Mouse (Mus musculus) liver, embryonic 16.5 days (tissue): ENCODE data around the gene Rpl39l. TPM values are rescaled to one million over a fixed set of nuclear protein-coding genes. Genes with fewer than 3 reads are reported as not detected.

Source experiments
- ATAC-seq: fragments of 200-750 bp; cut with Nextera tagmentation; 2 replicates; pipeline ENCODE4 v1.8.0; 2017; ENCODE audit warnings: low read depth, mild to moderate bottlenecking, moderate number of reproducible peaks, moderate library complexity
- H3K27ac ChIP-seq: fragments of 300-500 bp; sonication (generic); 2 replicates; pipeline ENCODE4 v1.5.1; 2014; ENCODE audit warnings: mild to moderate bottlenecking, low read length
- H3K27me3 ChIP-seq: fragments of 300-500 bp; sonication (generic); 2 replicates; pipeline ENCODE4 v1.6.1; 2014; ENCODE audit warnings: low read depth, low read length, mixed read lengths; ENCODE audit not compliant: control insufficient read depth, insufficient read depth
- H3K36me3 ChIP-seq: fragments of 300-500 bp; sonication (generic); 2 replicates; pipeline ENCODE4 v1.6.1; 2014; ENCODE audit warnings: mild to moderate bottlenecking; ENCODE audit not compliant: control insufficient read depth, insufficient read depth
- H3K4me1 ChIP-seq: fragments of 300-500 bp; sonication (generic); 2 replicates; pipeline ENCODE4 v1.6.1; 2014; ENCODE audit warnings: low read depth, low read length, mixed read lengths; ENCODE audit not compliant: control insufficient read depth
- H3K4me2 ChIP-seq: fragments of 300-500 bp; sonication (generic); 2 replicates; pipeline ENCODE4 v1.6.1; 2014; ENCODE audit warnings: low read depth, low read length, mixed read lengths
- H3K4me3 ChIP-seq: fragments of 300-500 bp; sonication (generic); 2 replicates; pipeline ENCODE4 v1.5.1; 2014; ENCODE audit warnings: low read depth, mild to moderate bottlenecking, low read length
- H3K9ac ChIP-seq: fragments of 300-500 bp; sonication (generic); 2 replicates; pipeline ENCODE4 v1.6.1; 2014; ENCODE audit warnings: low read depth, low read length
- H3K9me3 ChIP-seq: fragments of 300-500 bp; sonication (generic); replicated peaks from 2 replicates; pipeline ENCODE4 v1.6.1; 2016; ENCODE audit warnings: low read length; ENCODE audit not compliant: control insufficient read depth
- WGBS: fragments of 180-500 bp; shearing (Covaris S2); extraction: QIAGEN DNeasy Blood & Tissue Kit; methylation state at CpG from one replicate; pipeline ENCODE4 v1.1.7; 2014; ENCODE audit not compliant: insufficient replicate concordance; 5-methylcytosine and 5-hydroxymethylcytosine counted together
- polyA plus RNA-seq: library from polyadenylated mRNA; unstranded; fragments of >200 nt; fragmentation: Nextera tagmentation; extraction: Ambion mirVana; gene quantifications from 2 replicates; pipeline ENCODE4 v1.2.1, GENCODE M21; 2015

Gene Rpl39l
- 0.11 and 0.33 TPM in 2 replicates for polyA plus RNA-seq

- ATAC-seq = no peak
Measured at GRCm38 (mm10) chr16:10170005-10170404, at the start of gene Rpl39l. Gene Rpl39l (plus strand): TSS chr16:10170226.

DNA sequence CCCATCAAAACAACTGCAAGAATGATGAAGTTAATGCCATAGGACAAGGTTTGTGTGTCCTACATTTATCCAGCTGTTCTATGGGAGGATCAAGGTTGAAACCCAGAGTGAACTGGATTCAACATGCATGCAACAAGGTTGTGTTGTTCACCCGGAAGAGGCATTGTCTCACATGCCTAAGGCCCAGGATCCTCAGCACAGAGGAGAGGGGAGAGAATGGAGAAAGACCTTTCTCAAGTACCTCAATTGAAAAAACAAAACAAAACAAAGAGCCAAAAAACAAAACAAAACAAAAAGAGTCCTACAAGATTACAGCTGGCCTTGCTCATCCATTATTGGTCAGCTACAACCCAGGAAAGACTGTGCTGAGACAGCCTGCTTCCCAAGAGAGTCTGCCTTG, 42.4 kb upstream of the Rpl39l start:
- ATAC-seq = no peak
- WGBS = 50% methylated on average over 1 of the region's 1 CpGs

More at GRCm38 (mm10) chr16:10170005-10170404, at the start of gene Rpl39l:
- Histone ChIP-seq H3K4me3 (no peak within 1 kb of the TSS), H3K4me2 (no peak within 1 kb of the TSS), H3K27ac (no peak within 1 kb of the TSS), H3K36me3 (no peaks in the 10 kb centered on the region), H3K4me1 (no peaks in the 10 kb centered on the region), H3K27me3 (no peaks in the 10 kb centered on the region), H3K9ac (no peak within 1 kb of the TSS), H3K9me3 (no peaks in the 10 kb centered on the region)
- WGBS = 72% methylated on average over 22 of the region's 22 CpGs

GRCm38 (mm10) chr16:10129052-10129911, 40.7 kb upstream of the Rpl39l start:
- Histone ChIP-seq H3K36me3 (no peaks in the 10 kb centered on the region), H3K4me1 (no peaks in the 10 kb centered on the region), H3K4me3 (no peak overlapping the region), H3K27me3 (no peaks in the 10 kb centered on the region), H3K4me2 (no peak overlapping the region), H3K9ac (no peak overlapping the region), H3K9me3 (no peaks in the 10 kb centered on the region), H3K27ac (no peak overlapping the region)
- WGBS = 46% methylated on average over 2 of the region's 2 CpGs
- ATAC-seq = no peak

More for the DNA sequence above, 42.4 kb upstream of the Rpl39l start:
- Histone ChIP-seq H3K4me1 (no peaks in the 10 kb centered on the region), H3K9ac (no peak overlapping the region), H3K27me3 (no peaks in the 10 kb centered on the region), H3K27ac (no peak overlapping the region), H3K4me3 (no peak overlapping the region), H3K9me3 (no peaks in the 10 kb centered on the region), H3K36me3 (no peaks in the 10 kb centered on the region), H3K4me2 (no peak overlapping the region)

DNA sequence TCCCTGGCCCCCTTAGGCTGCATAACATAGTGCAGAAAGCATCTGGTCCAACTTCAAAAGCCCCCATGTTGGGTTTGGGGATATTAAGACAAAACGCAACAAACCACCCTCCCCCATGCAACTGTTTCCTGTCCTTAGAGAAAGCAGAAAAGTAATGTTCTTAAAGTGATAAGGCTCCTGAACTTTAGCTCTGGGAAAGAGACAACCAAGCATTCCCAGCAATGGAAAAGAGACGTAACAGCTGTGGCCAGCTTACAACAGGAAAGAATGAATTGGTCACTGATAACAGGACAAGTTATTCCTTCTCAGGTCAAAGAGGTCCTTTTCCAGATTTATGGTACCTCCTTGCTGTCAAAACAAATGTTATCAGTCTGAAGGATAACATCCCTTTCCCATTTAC, 26.9 kb upstream of the Rpl39l start:
- 33% methylated on average over 2 of the region's 2 CpGs for WGBS
- Histone ChIP-seq H3K4me1 (no peaks in the 10 kb centered on the region), H3K9me3 (no peaks in the 10 kb centered on the region), H3K27ac (no peak overlapping the region), H3K27me3 (no peaks in the 10 kb centered on the region), H3K4me2 (no peak overlapping the region), H3K4me3 (no peak overlapping the region), H3K36me3 (no peaks in the 10 kb centered on the region), H3K9ac (no peak overlapping the region)
- ATAC-seq = no peak

DNA sequence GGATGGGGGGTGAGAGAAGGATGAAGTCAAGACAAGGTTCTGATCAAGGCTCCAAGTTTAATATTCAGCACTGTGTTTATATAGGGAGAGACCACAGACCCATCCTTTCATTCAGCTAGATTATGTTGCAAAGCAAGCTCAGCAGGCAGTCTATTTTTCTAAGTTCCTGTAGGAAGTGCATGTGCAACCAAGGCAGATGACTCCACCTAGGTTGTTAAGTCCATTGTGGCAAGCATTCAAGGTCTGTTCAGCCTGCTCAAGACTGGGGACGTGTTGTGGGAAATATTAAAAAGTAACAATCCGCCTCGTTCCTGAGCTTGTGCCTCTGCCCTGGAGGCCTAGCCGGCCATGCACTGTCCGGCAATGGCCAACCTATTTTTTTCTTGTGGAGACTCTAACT, 22.6 kb upstream of the Rpl39l start:
- no peak overlapping the region for H3K27ac ChIP-seq
- 67% methylated on average over 5 of the region's 5 CpGs for WGBS
- no peaks in the 10 kb centered on the region for H3K4me1 ChIP-seq
- no peak overlapping the region for H3K9ac ChIP-seq
- no peaks in the 10 kb centered on the region for H3K36me3 ChIP-seq
- H3K9me3 ChIP-seq = no peaks in the 10 kb centered on the region
- no peak overlapping the region for H3K4me3 ChIP-seq
- H3K27me3 ChIP-seq = no peaks in the 10 kb centered on the region
- no peak overlapping the region for H3K4me2 ChIP-seq
- ATAC-seq = no peak

GRCm38 (mm10) chr16:10169123-10169905, 712 bp upstream of the Rpl39l start:
- Histone ChIP-seq H3K36me3 (no peaks in the 10 kb centered on the region), H3K9ac (no peak overlapping the region), H3K4me2 (no peak overlapping the region), H3K4me3 (no peak overlapping the region), H3K27ac (no peak overlapping the region), H3K4me1 (no peaks in the 10 kb centered on the region), H3K27me3 (no peaks in the 10 kb centered on the region), H3K9me3 (no peaks in the 10 kb centered on the region)
- 70% methylated on average over 8 of the region's 8 CpGs for WGBS
- ATAC-seq = no peak

GRCm38 (mm10) chr16:10171276-10171675, 1.2 kb downstream of the Rpl39l start:
- WGBS = 59% methylated on average over 4 of the region's 4 CpGs
- Histone ChIP-seq H3K36me3 (no peaks in the 10 kb centered on the region), H3K27ac (no peak overlapping the region), H3K4me2 (no peak overlapping the region), H3K4me3 (no peak overlapping the region), H3K27me3 (no peaks in the 10 kb centered on the region), H3K4me1 (no peaks in the 10 kb centered on the region), H3K9me3 (no peaks in the 10 kb centered on the region), H3K9ac (no peak overlapping the region)
- no peak for ATAC-seq

DNA sequence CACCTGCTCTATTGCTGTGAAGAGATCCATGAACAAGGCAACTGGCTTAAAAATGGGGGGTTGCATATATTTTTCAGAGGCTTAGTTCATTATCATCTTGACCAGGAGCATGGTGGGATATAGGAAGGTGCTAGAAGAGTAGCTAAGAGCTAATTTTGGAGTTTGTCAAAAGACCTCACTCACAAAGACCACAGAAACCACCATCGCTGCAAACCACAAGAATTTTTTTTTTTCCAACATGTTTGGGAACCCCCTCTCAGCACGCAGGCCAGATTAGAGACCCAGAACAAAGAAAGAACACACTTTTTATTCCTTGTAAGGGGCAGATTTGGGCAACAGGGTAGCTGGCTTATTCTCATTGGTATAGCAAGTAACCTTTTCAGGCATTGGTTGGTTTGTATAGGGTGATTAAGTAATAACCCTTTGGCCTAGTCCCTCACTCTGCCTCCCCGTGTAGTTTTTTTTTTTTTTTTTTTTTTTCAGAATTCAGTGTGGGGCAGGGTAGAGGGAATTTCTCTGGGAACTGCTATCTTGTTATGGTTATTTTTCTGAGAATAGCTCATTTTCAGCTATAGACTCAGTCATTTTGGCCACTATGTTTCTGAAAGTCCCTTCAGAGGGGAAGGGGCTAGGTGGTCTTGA, 2.3 kb downstream of the Rpl39l start:
- ATAC-seq = no peak

More for the DNA sequence above, 2.3 kb downstream of the Rpl39l start:
- H3K4me3 ChIP-seq = no peak overlapping the region
- no peak overlapping the region for H3K4me2 ChIP-seq
- no peaks in the 10 kb centered on the region for H3K9me3 ChIP-seq
- WGBS = 43% methylated on average over 3 of the region's 3 CpGs
- H3K36me3 ChIP-seq = no peaks in the 10 kb centered on the region
- no peaks in the 10 kb centered on the region for H3K27me3 ChIP-seq
- H3K4me1 ChIP-seq = no peaks in the 10 kb centered on the region
- H3K27ac ChIP-seq = no peak overlapping the region
- H3K9ac ChIP-seq = no peak overlapping the region
